Mouse (Mus musculus): Measurements from ENCODE around the gene Mgst2. TPM values are rescaled to one million over a fixed set of nuclear protein-coding genes. Genes with fewer than 3 reads are reported as not detected.

Mgst2 gene
- polyA plus RNA-seq, 1 experiment = 1.8 TPM

- no peak overlapping the region for H3K27ac ChIP-seq (ENCODE audit: insufficient read depth, low read length)
- peaks cover 5% of the 10 kb centered on the region for H3K4me1 ChIP-seq (ENCODE audit: control insufficient read depth, insufficient read depth, low read length)
- H3K4me3 ChIP-seq (ENCODE audit: insufficient read depth, low read length) = no peak overlapping the region
- TF ChIP-seq POLR2A (IDR thresholded peaks at IDR 0.05; ENCODE audit: low read depth, low read length) (no peak), CTCF (IDR thresholded peaks at IDR 0.05; ENCODE audit: borderline replicate concordance, insufficient read depth, low read length) (no peak)
These were observed 10.4 kb downstream of the Mgst2 start for GRCm38 (mm10) chr3:51670414-51671070.

GRCm38 (mm10) chr3:51671071-51671469 lies 10.9 kb downstream of the Mgst2 start:
- H3K4me1 ChIP-seq (ENCODE audit: control insufficient read depth, insufficient read depth, low read length) = peaks cover 5% of the 10 kb centered on the region

GRCm38 (mm10) chr3:51672631-51673030 lies 12.5 kb downstream of the Mgst2 start:
- H3K27ac ChIP-seq (ENCODE audit: insufficient read depth, low read length) = no peak overlapping the region
- TF ChIP-seq CTCF (IDR thresholded peaks at IDR 0.05; ENCODE audit: borderline replicate concordance, insufficient read depth, low read length) = no peak
- TF ChIP-seq POLR2A (IDR thresholded peaks at IDR 0.05; ENCODE audit: low read depth, low read length) = no peak
- peaks cover 5% of the 10 kb centered on the region for H3K4me1 ChIP-seq (ENCODE audit: control insufficient read depth, insufficient read depth, low read length)
- H3K4me3 ChIP-seq (ENCODE audit: insufficient read depth, low read length) = no peak overlapping the region

More at GRCm38 (mm10) chr3:51671071-51671469, 10.9 kb downstream of the Mgst2 start:
- no peak overlapping the region for H3K27ac ChIP-seq (ENCODE audit: insufficient read depth, low read length)
- TF ChIP-seq CTCF (IDR thresholded peaks at IDR 0.05; ENCODE audit: borderline replicate concordance, insufficient read depth, low read length) (no peak), POLR2A (IDR thresholded peaks at IDR 0.05; ENCODE audit: low read depth, low read length) (no peak)
- no peak overlapping the region for H3K4me3 ChIP-seq (ENCODE audit: insufficient read depth, low read length)

- Histone ChIP-seq H3K27ac (ENCODE audit: insufficient read depth, low read length) (no peak overlapping the region), H3K4me1 (ENCODE audit: control insufficient read depth, insufficient read depth, low read length) (peaks cover 5% of the 10 kb centered on the region), H3K4me3 (ENCODE audit: insufficient read depth, low read length) (no peak overlapping the region)
- TF ChIP-seq CTCF (IDR thresholded peaks at IDR 0.05; ENCODE audit: borderline replicate concordance, insufficient read depth, low read length) = no peak
- no peak for TF ChIP-seq POLR2A (IDR thresholded peaks at IDR 0.05; ENCODE audit: low read depth, low read length)
These were observed 13.4 kb downstream of the Mgst2 start for GRCm38 (mm10) chr3:51673408-51674086.

GRCm38 (mm10) chr3:51674963-51675362 lies 14.8 kb downstream of the Mgst2 start:
- Histone ChIP-seq H3K27ac (ENCODE audit: insufficient read depth, low read length) (no peak overlapping the region), H3K4me3 (ENCODE audit: insufficient read depth, low read length) (no peak overlapping the region), H3K4me1 (ENCODE audit: control insufficient read depth, insufficient read depth, low read length) (peaks cover 5% of the 10 kb centered on the region)
- no peak for TF ChIP-seq POLR2A (IDR thresholded peaks at IDR 0.05; ENCODE audit: low read depth, low read length)

- H3K4me1 ChIP-seq (ENCODE audit: control insufficient read depth, insufficient read depth, low read length) = no peaks in the 10 kb centered on the region
- no peak overlapping the region for H3K4me3 ChIP-seq (ENCODE audit: insufficient read depth, low read length)
- no peak overlapping the region for H3K27ac ChIP-seq (ENCODE audit: insufficient read depth, low read length)
- TF ChIP-seq CTCF (IDR thresholded peaks at IDR 0.05; ENCODE audit: borderline replicate concordance, insufficient read depth, low read length) (no peak), POLR2A (IDR thresholded peaks at IDR 0.05; ENCODE audit: low read depth, low read length) (no peak)
These were observed 25.4 kb downstream of the Mgst2 start for GRCm38 (mm10) chr3:51685539-51685938.

GRCm38 (mm10) chr3:51686316-51686715 lies 26.2 kb downstream of the Mgst2 start:
- Histone ChIP-seq H3K27ac (ENCODE audit: insufficient read depth, low read length) (no peak overlapping the region), H3K4me1 (ENCODE audit: control insufficient read depth, insufficient read depth, low read length) (no peaks in the 10 kb centered on the region), H3K4me3 (ENCODE audit: insufficient read depth, low read length) (no peak overlapping the region)
- TF ChIP-seq POLR2A (IDR thresholded peaks at IDR 0.05; ENCODE audit: low read depth, low read length) (no peak), CTCF (IDR thresholded peaks at IDR 0.05; ENCODE audit: borderline replicate concordance, insufficient read depth, low read length) (no peak)

- Histone ChIP-seq H3K4me1 (ENCODE audit: control insufficient read depth, insufficient read depth, low read length) (no peaks in the 10 kb centered on the region), H3K27ac (ENCODE audit: insufficient read depth, low read length) (no peak overlapping the region), H3K4me3 (ENCODE audit: insufficient read depth, low read length) (no peak overlapping the region)
- no peak for TF ChIP-seq CTCF (IDR thresholded peaks at IDR 0.05; ENCODE audit: borderline replicate concordance, insufficient read depth, low read length)
- TF ChIP-seq POLR2A (IDR thresholded peaks at IDR 0.05; ENCODE audit: low read depth, low read length) = no peak
These were observed 26.6 kb downstream of the Mgst2 start for GRCm38 (mm10) chr3:51686791-51687190.

GRCm38 (mm10) chr3:51688725-51689124 lies 28.6 kb downstream of the Mgst2 start:
- TF ChIP-seq POLR2A (IDR thresholded peaks at IDR 0.05; ENCODE audit: low read depth, low read length) = no peak
- TF ChIP-seq CTCF (IDR thresholded peaks at IDR 0.05; ENCODE audit: borderline replicate concordance, insufficient read depth, low read length) = no peak
- no peak overlapping the region for H3K27ac ChIP-seq (ENCODE audit: insufficient read depth, low read length)
- H3K4me1 ChIP-seq (ENCODE audit: control insufficient read depth, insufficient read depth, low read length) = no peaks in the 10 kb centered on the region
- H3K4me3 ChIP-seq (ENCODE audit: insufficient read depth, low read length) = no peak overlapping the region

- no peak for TF ChIP-seq POLR2A (IDR thresholded peaks at IDR 0.05; ENCODE audit: low read depth, low read length)
- TF ChIP-seq CTCF (IDR thresholded peaks at IDR 0.05; ENCODE audit: borderline replicate concordance, insufficient read depth, low read length) = no peak
- no peak overlapping the region for H3K27ac ChIP-seq (ENCODE audit: insufficient read depth, low read length)
- H3K4me1 ChIP-seq (ENCODE audit: control insufficient read depth, insufficient read depth, low read length) = no peaks in the 10 kb centered on the region
- no peak overlapping the region for H3K4me3 ChIP-seq (ENCODE audit: insufficient read depth, low read length)
These were observed 33.0 kb downstream of the Mgst2 start for GRCm38 (mm10) chr3:51693196-51693595.
